Mouse (Mus musculus) heart, embryonic 14.5 days (tissue): ENCODE measurements around the gene Chst14. TPM values are rescaled to one million over a fixed set of nuclear protein-coding genes. Genes with fewer than 3 reads are reported as not detected.

Experiments
- polyA plus RNA-seq: library from polyadenylated mRNA; unstranded; fragments of >200 nt; fragmentation: Nextera tagmentation; extraction: Ambion mirVana; gene quantifications from 2 replicates; pipeline ENCODE4 v1.2.1, GENCODE M21; 2014

Chst14 gene
- polyA plus RNA-seq, 1 experiment from 2014 or later, result 25.7 TPM

Other genes with a start within 250 kb of the Chst14 start
- gene Ankrd63, start 222.5 kb upstream of the Chst14 start, polyA plus RNA-seq, result 2.1 and 3.0 TPM in 2 replicates
- gene Plcb2, start 198.1 kb upstream of the Chst14 start, polyA plus RNA-seq, result 2.0 and 2.6 TPM in 2 replicates
- 64.4 and 68.0 TPM in 2 replicates for gene Inafm2, start 180.7 kb upstream of the Chst14 start, polyA plus RNA-seq
- gene Ccdc9b, start 163.8 kb upstream of the Chst14 start, polyA plus RNA-seq, result 1.7 and 2.2 TPM in 2 replicates
- gene Phgr1, start 153.7 kb upstream of the Chst14 start, polyA plus RNA-seq, result not detected in 2 replicates
- gene Disp2, start 146.8 kb upstream of the Chst14 start, polyA plus RNA-seq, result 0.18 and 0.27 TPM in 2 replicates
- 89.1 and 106 TPM in 2 replicates for gene Knstrn, start 112.5 kb upstream of the Chst14 start, polyA plus RNA-seq
- 70.6 and 75.6 TPM in 2 replicates for gene Ivd, start 64.5 kb upstream of the Chst14 start, polyA plus RNA-seq
- 1.0 and 1.6 TPM in 2 replicates for gene Bahd1, start 26.1 kb upstream of the Chst14 start, polyA plus RNA-seq
- gene Ccdc32, start 102.9 kb downstream of the Chst14 start, polyA plus RNA-seq, result 17.7 and 17.9 TPM in 2 replicates
- 3.3 and 4.5 TPM in 2 replicates for gene Rpusd2, start 108.3 kb downstream of the Chst14 start, polyA plus RNA-seq
- 25.6 and 29.5 TPM in 2 replicates for gene Knl1, start 120.6 kb downstream of the Chst14 start, polyA plus RNA-seq
- 27.3 and 28.9 TPM in 2 replicates for gene Rad51, start 186.3 kb downstream of the Chst14 start, polyA plus RNA-seq
- 19.4 and 23.7 TPM in 2 replicates for gene Rmdn3, start 230.5 kb downstream of the Chst14 start, polyA plus RNA-seq
- 7.2 and 9.4 TPM in 2 replicates for gene Gchfr, start 241.3 kb downstream of the Chst14 start, polyA plus RNA-seq
- gene Gm14137, start 248.0 kb downstream of the Chst14 start, polyA plus RNA-seq, result 0.24 and 0.27 TPM in 2 replicates